Mouse (Mus musculus) liver, embryonic 11.5 days (tissue): ENCODE measurements around the gene Med29. TPM values are rescaled to one million over a fixed set of nuclear protein-coding genes. Genes with fewer than 3 reads are reported as not detected.

Experiments
- ATAC-seq: fragments of 200-750 bp; cut with Nextera tagmentation; replicated peaks from 2 replicates; pipeline ENCODE4 v1.8.0; 2017; ENCODE audit warnings: moderate number of reproducible peaks, mild to moderate bottlenecking, moderate TSS enrichment, moderate library complexity; ENCODE audit not compliant: low FRiP score
- DNase-seq: peaks from one replicate; pipeline ENCODE4 v3.0.0-alpha.2; 2017; ENCODE audit warnings: low spot score
- H3K27ac ChIP-seq: fragments of 300-500 bp; sonication (generic); 2 replicates; pipeline ENCODE4 v1.5.1; 2014; ENCODE audit warnings: mild to moderate bottlenecking, low read depth, low read length, control low read depth
- H3K27me3 ChIP-seq: fragments of 300-500 bp; sonication (generic); replicated peaks from 2 replicates; pipeline ENCODE4 v1.6.1; 2014; ENCODE audit warnings: low read length, mixed read lengths; ENCODE audit not compliant: control insufficient read depth, insufficient read depth
- H3K36me3 ChIP-seq: fragments of 300-500 bp; sonication (generic); 2 replicates; pipeline ENCODE4 v1.6.1; 2014; ENCODE audit warnings: mild to moderate bottlenecking, low read length, moderate library complexity, mixed read lengths; ENCODE audit not compliant: control insufficient read depth, insufficient read depth
- H3K4me1 ChIP-seq: fragments of 300-500 bp; sonication (generic); replicated peaks from 2 replicates; pipeline ENCODE4 v1.6.1; 2014; ENCODE audit warnings: low read length, mixed read lengths; ENCODE audit not compliant: control insufficient read depth, insufficient read depth
- H3K4me2 ChIP-seq: fragments of 300-500 bp; sonication (generic); 2 replicates; pipeline ENCODE4 v1.6.1; 2014; ENCODE audit warnings: mild to moderate bottlenecking, control low read depth, moderate library complexity
- H3K4me3 ChIP-seq: fragments of 300-500 bp; sonication (generic); 2 replicates; pipeline ENCODE4 v1.5.1; 2014; ENCODE audit warnings: low read depth, low read length, control low read depth
- H3K9ac ChIP-seq: fragments of 300-500 bp; sonication (generic); 2 replicates; pipeline ENCODE4 v1.6.1; 2014; ENCODE audit warnings: low read depth, low read length, control low read depth
- H3K9me3 ChIP-seq: fragments of 300-500 bp; sonication (generic); 2 replicates; pipeline ENCODE4 v1.6.1; 2016; ENCODE audit warnings: low read length, inconsistent platforms, mixed read lengths; ENCODE audit not compliant: control insufficient read depth
- WGBS: fragments of 180-500 bp; shearing (Covaris S2); extraction: QIAGEN DNeasy Blood & Tissue Kit; methylation state at CpG from one replicate; pipeline ENCODE4 v1.1.7; 2014; 5-methylcytosine and 5-hydroxymethylcytosine counted together
- polyA plus RNA-seq: library from polyadenylated mRNA; unstranded; fragments of >200 nt; fragmentation: Nextera tagmentation; extraction: Ambion mirVana; gene quantifications from 2 replicates; pipeline ENCODE4 v1.2.1, GENCODE M21; 2014

The Med29 gene
- polyA plus RNA-seq, 1 experiment from 2014 or later: 45.7 TPM

DNA sequence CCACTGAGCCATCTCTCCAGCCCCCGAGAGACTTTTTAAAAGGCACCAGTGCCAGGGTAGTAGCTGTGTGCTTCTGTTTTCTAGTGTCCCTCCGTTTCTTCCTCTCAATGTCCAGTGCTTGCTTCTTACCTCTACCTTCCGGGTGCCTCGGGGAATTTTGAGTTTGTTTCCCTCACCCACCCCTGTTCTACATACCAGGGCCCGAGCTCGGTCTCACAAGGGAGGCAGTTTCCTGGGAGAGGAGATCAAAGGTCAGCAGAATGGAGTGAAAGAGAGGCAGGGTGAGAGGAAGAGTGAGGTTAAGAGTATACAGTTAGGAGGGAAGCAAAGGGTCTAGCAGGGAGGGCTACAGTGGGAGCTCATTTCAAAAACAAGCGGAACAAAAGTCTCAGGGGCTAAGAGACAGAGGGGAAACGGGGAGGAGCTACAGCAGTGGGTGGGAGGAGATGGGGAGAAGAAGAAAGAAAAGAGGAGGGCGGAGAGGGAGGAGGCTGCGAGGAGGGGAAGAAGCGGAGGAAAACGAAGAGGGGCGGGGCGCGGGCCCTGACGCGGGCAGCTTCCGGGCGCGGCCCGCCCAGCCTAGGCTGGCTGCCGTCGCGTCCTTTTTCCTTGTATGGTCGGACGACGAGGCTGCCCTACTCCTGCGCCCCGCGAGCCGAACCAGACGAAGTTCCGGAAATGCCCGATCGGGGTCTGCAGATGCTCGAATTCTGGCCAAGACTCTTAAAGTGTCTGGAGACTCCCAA, 17.2 kb downstream of the Med29 start:
- peak overlapping the region; percentile 51 for H3K4me3 ChIP-seq
- peak; percentile 55 for ATAC-seq

DNA sequence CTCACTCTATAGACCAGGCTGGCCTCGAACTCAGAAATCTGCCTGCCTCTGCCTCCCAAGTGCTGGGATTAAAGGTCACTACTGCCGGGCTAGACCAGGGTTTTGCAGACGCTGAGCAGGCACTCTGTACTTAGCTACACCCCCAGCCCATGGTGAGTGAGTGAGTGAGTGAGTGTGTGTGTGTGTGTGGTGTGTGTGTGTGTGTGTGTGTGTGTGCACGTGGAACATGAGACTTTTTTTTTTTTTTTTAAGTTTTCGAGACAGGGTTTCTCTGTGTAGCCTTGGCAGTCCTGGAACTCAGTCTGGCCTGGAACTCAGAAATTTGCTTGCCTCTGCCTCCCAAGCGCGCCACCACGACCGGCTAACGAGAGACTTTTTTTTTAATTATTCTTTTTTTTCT, 17.9 kb downstream of the Med29 start:
- Histone ChIP-seq H3K4me1 (peaks cover 59% of the 10 kb centered on the region), H3K27ac (peak overlapping the region; percentile 97), H3K36me3 (peaks cover 10% of the 10 kb centered on the region), H3K4me2 (peak overlapping the region; percentile 92), H3K4me3 (no peak overlapping the region; the same call in 1 of the 2 replicates), H3K9me3 (no peaks in the 10 kb centered on the region), H3K9ac (no peak overlapping the region), H3K27me3 (no peaks in the 10 kb centered on the region)
- WGBS: 63% methylated on average over 10 of the region's 10 CpGs
- ATAC-seq (no peak), DNase-seq (no peak)

More for the DNA sequence above, 17.2 kb downstream of the Med29 start:
- Histone ChIP-seq H3K27ac (peak overlapping the region; percentile 97), H3K9me3 (no peaks in the 10 kb centered on the region), H3K9ac (peak overlapping the region; percentile 74), H3K4me2 (peak overlapping the region; percentile 92), H3K4me1 (peaks cover 62% of the 10 kb centered on the region), H3K27me3 (no peaks in the 10 kb centered on the region), H3K36me3 (peaks cover 8% of the 10 kb centered on the region)
- DNase-seq: peak; percentile 89
- WGBS: 2% methylated on average over 34 of the region's 36 CpGs

DNA sequence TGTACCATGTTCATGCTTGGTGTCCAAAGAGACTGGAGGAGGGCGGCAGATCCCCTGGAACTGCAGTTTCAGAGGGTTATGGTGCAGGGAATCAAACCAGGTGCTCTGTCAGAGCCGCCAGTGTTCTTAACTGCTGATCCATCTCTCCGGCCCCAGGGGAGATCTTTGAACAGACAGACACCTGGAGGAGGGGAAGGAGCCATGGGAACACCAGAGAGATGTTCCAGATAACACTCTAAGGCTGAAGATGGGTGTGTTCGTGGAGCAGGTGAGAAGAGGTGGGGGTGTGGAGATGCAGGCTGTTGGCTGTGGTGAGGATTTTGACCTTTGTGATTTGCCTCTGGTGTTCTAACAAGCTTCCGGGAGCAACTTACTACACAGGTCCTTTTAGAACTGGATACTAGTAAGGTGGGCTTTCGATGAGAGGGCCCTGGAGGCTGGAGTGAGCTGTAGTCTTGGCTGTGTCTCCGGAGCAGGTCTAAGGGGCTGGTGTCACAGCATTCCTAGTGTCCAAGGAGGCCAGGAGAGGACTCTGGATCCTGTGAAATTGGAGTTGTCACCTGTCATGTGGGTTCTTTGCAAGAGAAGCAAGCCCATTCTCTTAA, 18.5 kb downstream of the Med29 start:
- no peaks in the 10 kb centered on the region for H3K9me3 ChIP-seq
- no peaks in the 10 kb centered on the region for H3K27me3 ChIP-seq
- DNase-seq (no peak), ATAC-seq (no peak)
- H3K27ac ChIP-seq: peak overlapping the region; percentile 97; the same call in 1 of the 2 replicates
- H3K4me1 ChIP-seq: peaks cover 53% of the 10 kb centered on the region
- 72% methylated on average over 7 of the region's 7 CpGs for WGBS
- no peak overlapping the region for H3K4me3 ChIP-seq
- no peak overlapping the region; the same call in 1 of the 2 replicates for H3K4me2 ChIP-seq
- peaks cover 10% of the 10 kb centered on the region for H3K36me3 ChIP-seq
- no peak overlapping the region for H3K9ac ChIP-seq

DNA sequence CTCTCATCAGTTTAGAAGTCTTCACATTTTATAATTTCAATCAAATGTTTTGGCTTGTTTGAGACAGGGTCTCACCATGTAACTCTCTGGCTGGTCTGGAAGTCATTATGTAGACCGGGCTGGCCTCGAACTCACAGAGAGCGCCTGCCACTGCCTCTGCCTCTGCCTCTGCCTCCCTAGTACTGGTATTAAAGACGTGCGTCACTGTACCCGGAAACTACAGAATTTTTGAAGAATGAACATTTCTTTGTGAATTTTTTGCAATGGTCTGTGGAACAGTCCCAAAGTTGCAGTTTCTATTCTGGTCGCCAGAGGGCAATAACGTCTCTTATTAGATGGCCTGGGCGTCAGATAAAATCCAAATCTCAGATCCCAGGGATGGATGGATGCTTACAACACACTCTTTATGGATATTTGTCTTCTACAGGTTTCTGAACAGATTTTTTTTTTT, 19.4 kb downstream of the Med29 start:
- ATAC-seq (peak; percentile 3; the same call in 1 of the 2 replicates), DNase-seq (peak; percentile 57)
- under 1% methylated on average over 9 of the region's 9 CpGs for WGBS
- Histone ChIP-seq H3K27ac (peak overlapping the region; percentile 93; the same call in 1 of the 2 replicates), H3K4me3 (peak overlapping the region; percentile 80), H3K4me2 (peak overlapping the region; percentile 100), H3K4me1 (peaks cover 46% of the 10 kb centered on the region), H3K9ac (peak overlapping the region; percentile 58; the same call in 1 of the 2 replicates), H3K27me3 (no peaks in the 10 kb centered on the region), H3K9me3 (no peaks in the 10 kb centered on the region), H3K36me3 (peaks cover 10% of the 10 kb centered on the region)

DNA sequence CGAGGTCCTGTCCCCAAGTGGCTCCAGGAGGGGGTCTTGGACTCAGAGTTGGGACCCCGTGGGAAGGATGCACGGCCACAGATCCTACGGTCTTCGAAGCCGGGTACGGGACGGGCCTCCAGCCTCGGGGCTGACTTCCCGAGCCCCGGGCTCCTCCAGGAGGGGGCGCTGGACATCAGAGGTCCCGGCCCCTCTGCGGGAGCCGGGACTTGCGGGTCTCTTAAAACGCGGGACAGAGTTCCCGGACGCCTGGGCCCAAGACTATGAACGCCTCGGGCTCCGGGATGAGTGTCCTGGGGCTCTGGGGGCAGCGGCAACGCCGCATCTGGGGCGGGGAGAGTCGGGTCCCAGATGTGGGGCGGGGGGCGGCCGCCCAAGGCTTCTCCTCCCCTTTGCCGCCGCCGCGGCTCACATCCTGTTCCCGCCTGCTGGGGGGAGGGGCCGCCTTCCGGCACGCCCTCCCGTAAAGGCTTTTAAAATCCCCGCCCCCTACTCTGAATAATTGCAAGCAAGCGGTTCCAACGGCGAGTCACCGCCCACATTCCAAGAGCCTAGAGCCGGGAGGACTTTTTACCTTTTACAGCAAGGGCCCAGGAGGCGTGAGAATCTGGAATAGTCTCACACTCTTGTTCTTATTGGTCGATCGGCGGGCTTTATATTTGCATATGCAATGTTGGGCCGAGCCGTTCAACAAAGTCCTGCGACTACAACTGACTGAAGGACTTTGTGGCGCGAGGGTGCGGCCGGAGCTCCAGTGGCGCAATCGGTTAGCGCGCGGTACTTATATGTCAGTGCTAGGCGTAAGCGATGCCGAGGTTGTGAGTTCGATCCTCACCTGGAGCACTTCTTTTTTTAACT, 20.0 kb downstream of the Med29 start, which contains the start of gene Plekhg2:
Plekhg2 (minus strand) TSS at position 349 of the 858 bp plus-strand sequence.
- Histone ChIP-seq H3K27me3 (no peaks in the 10 kb centered on the region), H3K4me2 (peak within 1 kb of the TSS; percentile 100), H3K9me3 (no peaks in the 10 kb centered on the region), H3K36me3 (peaks cover 3% of the 10 kb centered on the region; the same call in 1 of the 2 replicates), H3K27ac (peak within 1 kb of the TSS; percentile 93), H3K4me3 (peak within 1 kb of the TSS; percentile 80), H3K9ac (peak within 1 kb of the TSS; percentile 82), H3K4me1 (peaks cover 39% of the 10 kb centered on the region)
- DNase-seq: peak; percentile 99
- peak; percentile 86 for ATAC-seq
- WGBS: under 1% methylated on average over 66 of the region's 66 CpGs

DNA sequence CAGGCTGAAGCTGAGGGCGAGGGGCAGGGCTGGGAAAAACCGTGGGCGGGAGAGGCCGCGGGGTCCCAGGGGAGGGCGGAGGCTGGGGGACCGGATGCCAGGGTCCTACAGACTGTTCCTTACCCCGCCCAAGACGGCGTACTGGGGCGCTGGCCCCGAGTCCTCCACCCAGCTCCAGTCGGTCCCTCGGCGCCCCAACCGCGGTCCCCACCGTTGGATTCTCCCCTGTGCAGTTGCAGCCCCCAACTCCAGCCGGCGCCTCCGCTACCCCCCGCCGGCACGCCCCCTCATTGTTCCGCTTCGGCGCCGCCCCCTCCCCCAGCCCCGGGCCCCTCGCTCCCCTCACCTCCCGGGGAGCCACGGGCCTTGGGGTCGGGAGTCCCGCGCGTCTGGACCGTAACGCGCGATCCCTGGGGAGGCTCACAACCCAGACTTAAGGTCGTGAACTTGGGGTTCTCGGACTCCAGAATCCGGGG, 21.0 kb downstream of the Med29 start:
- H3K4me2 ChIP-seq: peak overlapping the region; percentile 100
- H3K27me3 ChIP-seq: no peaks in the 10 kb centered on the region
- peak overlapping the region; percentile 82 for H3K9ac ChIP-seq
- H3K27ac ChIP-seq: peak overlapping the region; percentile 93
- H3K9me3 ChIP-seq: no peaks in the 10 kb centered on the region
- peaks cover 8% of the 10 kb centered on the region; the same call in 1 of the 2 replicates for H3K36me3 ChIP-seq
- peak overlapping the region; percentile 80 for H3K4me3 ChIP-seq
- DNase-seq (peak; percentile 69), ATAC-seq (no peak)
- peaks cover 31% of the 10 kb centered on the region for H3K4me1 ChIP-seq
- WGBS: under 1% methylated on average over 42 of the region's 43 CpGs

DNA sequence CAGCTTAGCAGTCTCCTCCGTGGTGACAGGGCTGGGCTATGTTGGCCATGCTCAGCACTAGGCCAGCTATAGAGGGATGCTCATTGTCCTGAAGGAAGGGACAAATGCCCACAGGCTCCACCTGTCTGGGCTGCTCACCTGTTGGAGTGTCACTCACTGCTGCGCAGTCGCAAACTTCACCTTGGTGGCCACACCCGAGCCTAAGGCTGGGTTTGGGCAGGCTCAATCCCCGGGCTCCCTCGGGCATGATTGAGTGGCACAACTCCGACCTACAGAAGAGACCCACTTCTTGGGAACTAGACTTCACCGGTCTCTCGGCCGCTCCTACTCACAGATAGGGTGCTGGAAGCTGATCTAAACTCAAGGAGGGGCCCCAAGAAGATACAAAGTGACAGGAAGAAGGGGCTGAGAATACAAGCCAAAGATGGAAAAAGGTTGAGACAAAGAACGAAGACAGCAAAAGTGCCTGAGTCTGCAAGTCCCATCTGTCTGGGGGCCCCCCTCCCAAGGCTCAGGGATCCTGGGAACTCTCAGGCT, 21.5 kb downstream of the Med29 start:
- Histone ChIP-seq H3K4me3 (peak overlapping the region; percentile 80), H3K9ac (peak overlapping the region; percentile 82), H3K4me1 (peaks cover 26% of the 10 kb centered on the region), H3K27ac (peak overlapping the region; percentile 93), H3K36me3 (peaks cover 8% of the 10 kb centered on the region; the same call in 1 of the 2 replicates), H3K4me2 (peak overlapping the region; percentile 100), H3K27me3 (no peaks in the 10 kb centered on the region), H3K9me3 (no peaks in the 10 kb centered on the region)
- WGBS: 10% methylated on average over 11 of the region's 11 CpGs
- no peak for DNase-seq
- ATAC-seq: no peak

DNA sequence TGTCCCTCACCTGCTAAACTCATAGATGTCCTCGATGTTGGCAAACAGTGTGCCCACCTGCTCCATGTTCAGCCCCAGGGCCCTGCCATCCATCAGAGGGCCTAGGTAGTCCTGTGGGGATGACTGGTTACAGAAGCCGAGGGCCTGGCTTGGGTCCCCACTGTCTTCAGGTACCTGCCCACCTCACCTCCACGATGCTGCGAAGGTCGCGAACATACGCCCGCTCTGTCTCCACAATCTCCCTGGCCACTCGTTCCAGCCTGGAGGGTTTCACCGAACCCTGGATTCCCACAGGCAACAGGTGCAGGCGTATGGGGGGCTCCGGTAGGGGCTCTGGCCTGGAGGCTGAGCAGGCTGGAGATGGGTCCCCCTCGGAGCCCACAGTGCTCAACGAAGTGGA, 22.5 kb downstream of the Med29 start:
- Histone ChIP-seq H3K36me3 (peaks cover 8% of the 10 kb centered on the region), H3K4me3 (0 out of 2 replicates have a peak overlapping the region, but pooled peaks have one; percentile 80), H3K9ac (no peak overlapping the region), H3K27me3 (no peaks in the 10 kb centered on the region), H3K4me1 (peaks cover 23% of the 10 kb centered on the region), H3K9me3 (no peaks in the 10 kb centered on the region), H3K4me2 (peak overlapping the region; percentile 100), H3K27ac (no peak overlapping the region)
- ATAC-seq: no peak
- 93% methylated on average over 14 of the region's 14 CpGs for WGBS
- no peak for DNase-seq
